Mouse (Mus musculus): ENCODE measurements at regions not wholly inside any gene's neighbourhood (a gene's known extent, or its start where the extent isn't known, plus 50 kb on each side); places are given as distances from the start of the nearest gene placed in this dataset.

- Histone ChIP-seq H3K36me3 (ENCODE audit: insufficient read depth, low read length) (no peaks in the 10 kb centered on the region), H3K27me3 (ENCODE audit: insufficient read depth, low read length) (no peaks in the 10 kb centered on the region), H3K9me3 (replicated peaks; ENCODE audit: low read length) (no peaks in the 10 kb centered on the region), H3K4me2 (ENCODE audit: low read length) (no peak overlapping the region), H3K4me1 (replicated peaks; ENCODE audit: insufficient read depth, low read length) (no peaks in the 10 kb centered on the region), H3K27ac (no peak overlapping the region), H3K4me3 (replicated peaks; ENCODE audit: low read depth, low read length) (no peak overlapping the region), H3K9ac (ENCODE audit: low read depth, low read length) (no peak overlapping the region)
- ATAC-seq (replicated peaks; ENCODE audit: low FRiP score, low read depth) (no peak), DNase-seq (ENCODE audit: low spot score) (no peak)
- 69% methylated on average over 5 of the region's 5 CpGs for WGBS
- TF ChIP-seq CTCF (IDR thresholded peaks at IDR 0.05; ENCODE audit: low read depth) = no peak
Observed at GRCm38 (mm10) chr14:58182869-58183268, 112.5 kb downstream of the Fgf9 start.

GRCm38 (mm10) chr14:58180724-58181123 is 110.4 kb downstream of the Fgf9 start:
- no peak overlapping the region for H3K4me2 ChIP-seq (ENCODE audit: low read length)
- no peaks in the 10 kb centered on the region for H3K36me3 ChIP-seq (ENCODE audit: insufficient read depth, low read length)
- no peak for TF ChIP-seq CTCF (IDR thresholded peaks at IDR 0.05; ENCODE audit: low read depth)
- no peaks in the 10 kb centered on the region for H3K27me3 ChIP-seq (ENCODE audit: insufficient read depth, low read length)
- DNase-seq (ENCODE audit: low spot score) (no peak), ATAC-seq (replicated peaks; ENCODE audit: low FRiP score, low read depth) (no peak)
- no peak overlapping the region for H3K4me3 ChIP-seq (replicated peaks; ENCODE audit: low read depth, low read length)
- no peak overlapping the region for H3K9ac ChIP-seq (ENCODE audit: low read depth, low read length)
- H3K4me1 ChIP-seq (replicated peaks; ENCODE audit: insufficient read depth, low read length) = no peaks in the 10 kb centered on the region
- no peaks in the 10 kb centered on the region for H3K9me3 ChIP-seq (replicated peaks; ENCODE audit: low read length)
- H3K27ac ChIP-seq = no peak overlapping the region

- Histone ChIP-seq H3K27me3 (ENCODE audit: insufficient read depth, low read length) (no peaks in the 10 kb centered on the region), H3K27ac (peak overlapping the region; percentile 83), H3K9ac (ENCODE audit: low read depth, low read length) (no peak overlapping the region), H3K9me3 (replicated peaks; ENCODE audit: low read length) (no peaks in the 10 kb centered on the region), H3K36me3 (ENCODE audit: insufficient read depth, low read length) (no peaks in the 10 kb centered on the region), H3K4me2 (ENCODE audit: low read length) (no peak overlapping the region), H3K4me3 (replicated peaks; ENCODE audit: low read depth, low read length) (no peak overlapping the region), H3K4me1 (replicated peaks; ENCODE audit: insufficient read depth, low read length) (no peaks in the 10 kb centered on the region)
- TF ChIP-seq CTCF (IDR thresholded peaks at IDR 0.05; ENCODE audit: low read depth) = no peak
- DNase-seq (ENCODE audit: low spot score) = peak; percentile 31
- ATAC-seq (replicated peaks; ENCODE audit: low FRiP score, low read depth) = peak; percentile 84
- 63% methylated on average over 5 of the region's 5 CpGs for WGBS
Observed at GRCm38 (mm10) chr14:58175651-58176363, 105.5 kb downstream of the Fgf9 start.

GRCm38 (mm10) chr14:58174512-58174911 is 104.2 kb downstream of the Fgf9 start:
- ATAC-seq (replicated peaks; ENCODE audit: low FRiP score, low read depth) (no peak), DNase-seq (ENCODE audit: low spot score) (no peak)
- H3K27me3 ChIP-seq (ENCODE audit: insufficient read depth, low read length) = no peaks in the 10 kb centered on the region
- no peak overlapping the region for H3K4me3 ChIP-seq (replicated peaks; ENCODE audit: low read depth, low read length)
- no peaks in the 10 kb centered on the region for H3K4me1 ChIP-seq (replicated peaks; ENCODE audit: insufficient read depth, low read length)
- H3K4me2 ChIP-seq (ENCODE audit: low read length) = no peak overlapping the region
- WGBS = 63% methylated on average over 6 of the region's 6 CpGs
- H3K9ac ChIP-seq (ENCODE audit: low read depth, low read length) = no peak overlapping the region
- H3K36me3 ChIP-seq (ENCODE audit: insufficient read depth, low read length) = no peaks in the 10 kb centered on the region
- no peaks in the 10 kb centered on the region for H3K9me3 ChIP-seq (replicated peaks; ENCODE audit: low read length)
- H3K27ac ChIP-seq = peak overlapping the region; percentile 83; the same call in 1 of the 2 replicates
- TF ChIP-seq CTCF (IDR thresholded peaks at IDR 0.05; ENCODE audit: low read depth) = no peak

- ATAC-seq (replicated peaks; ENCODE audit: low FRiP score, low read depth) (no peak), DNase-seq (ENCODE audit: low spot score) (no peak)
- WGBS = 69% methylated on average over 5 of the region's 5 CpGs
Observed at GRCm38 (mm10) chr14:58168920-58169319, 98.6 kb downstream of the Fgf9 start.

More at GRCm38 (mm10) chr14:58168920-58169319, 98.6 kb downstream of the Fgf9 start:
- Histone ChIP-seq H3K27me3 (ENCODE audit: insufficient read depth, low read length) (no peaks in the 10 kb centered on the region), H3K36me3 (ENCODE audit: insufficient read depth, low read length) (no peaks in the 10 kb centered on the region), H3K4me3 (replicated peaks; ENCODE audit: low read depth, low read length) (no peak overlapping the region), H3K4me1 (replicated peaks; ENCODE audit: insufficient read depth, low read length) (no peaks in the 10 kb centered on the region), H3K4me2 (ENCODE audit: low read length) (no peak overlapping the region), H3K9me3 (replicated peaks; ENCODE audit: low read length) (no peaks in the 10 kb centered on the region), H3K9ac (ENCODE audit: low read depth, low read length) (no peak overlapping the region), H3K27ac (no peak overlapping the region)
- no peak for TF ChIP-seq CTCF (IDR thresholded peaks at IDR 0.05; ENCODE audit: low read depth)

All from kidney, postnatal 0 days (tissue).